Mouse (Mus musculus): Measurements from ENCODE around the gene Fbxl13. TPM values are rescaled to one million over a fixed set of nuclear protein-coding genes. Genes with fewer than 3 reads are reported as not detected.
A peak's percentile ranks its signal among the peaks of the same experiment; 100 is the strongest.

Gene Fbxl13
- total RNA-seq, 2 experiments from 2014 or later: 0.33 to 0.36 TPM

DNA sequence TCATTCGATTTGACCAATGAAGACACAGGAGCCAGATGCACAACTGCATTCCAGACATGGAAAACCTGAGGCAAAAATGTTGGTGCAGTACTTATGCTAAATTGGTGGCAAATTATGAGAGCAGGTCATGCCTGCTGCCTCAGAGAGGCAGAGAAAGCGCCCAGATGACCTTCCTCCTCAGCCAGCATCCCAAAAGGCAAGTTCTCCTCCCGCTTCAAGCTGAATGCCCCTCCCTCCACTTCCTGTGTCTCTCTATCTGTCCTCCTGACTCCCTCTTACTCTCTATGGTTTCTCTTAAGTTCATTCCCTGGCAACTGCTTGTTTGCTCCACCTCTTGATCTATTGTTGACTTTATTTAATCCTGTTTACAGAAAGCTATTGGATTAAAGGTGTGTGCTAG, 150.7 kb downstream of the Fbxl13 start:
- DNase-seq (ENCODE audit: low spot score in 2 of 2): no peak
- intact Hi-C loops (cut with DNase I): no loop called here

DNA sequence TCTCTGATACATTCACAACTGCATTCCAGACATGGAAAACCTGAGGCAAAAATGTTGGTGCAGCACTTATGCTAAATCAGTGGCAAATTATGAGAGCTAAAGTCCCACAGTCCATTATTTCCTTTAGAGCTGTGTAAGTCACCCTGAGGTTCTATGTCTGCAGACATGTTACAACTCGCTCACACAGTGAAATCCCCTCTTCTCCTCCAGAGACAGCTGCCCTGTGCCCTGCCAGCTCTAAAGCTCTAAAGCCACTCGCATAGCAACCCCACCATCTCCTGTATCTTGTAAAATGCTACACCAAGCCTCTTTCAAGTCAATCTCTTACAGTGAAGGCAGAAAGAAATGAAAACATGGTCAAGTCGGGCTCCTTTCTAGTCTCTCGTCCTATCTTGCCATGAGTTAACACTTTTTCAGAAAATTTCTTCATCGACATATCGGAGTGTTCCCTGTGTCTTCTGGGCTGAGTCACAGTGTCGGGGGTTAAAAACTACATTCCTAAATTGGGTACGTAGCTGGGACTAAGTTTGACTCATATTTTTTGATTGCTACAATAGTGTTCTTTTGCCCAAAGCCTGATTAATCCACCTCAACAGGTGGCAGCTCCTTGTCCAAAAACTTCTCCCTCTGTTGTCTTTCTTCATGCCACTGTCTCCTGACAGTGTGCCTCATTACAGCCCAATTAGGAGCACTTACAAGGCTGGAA, 152.0 kb downstream of the Fbxl13 start:
- no peak for DNase-seq (ENCODE audit: low spot score in 2 of 2)
- intact Hi-C loops (cut with DNase I): no loop called here

DNA sequence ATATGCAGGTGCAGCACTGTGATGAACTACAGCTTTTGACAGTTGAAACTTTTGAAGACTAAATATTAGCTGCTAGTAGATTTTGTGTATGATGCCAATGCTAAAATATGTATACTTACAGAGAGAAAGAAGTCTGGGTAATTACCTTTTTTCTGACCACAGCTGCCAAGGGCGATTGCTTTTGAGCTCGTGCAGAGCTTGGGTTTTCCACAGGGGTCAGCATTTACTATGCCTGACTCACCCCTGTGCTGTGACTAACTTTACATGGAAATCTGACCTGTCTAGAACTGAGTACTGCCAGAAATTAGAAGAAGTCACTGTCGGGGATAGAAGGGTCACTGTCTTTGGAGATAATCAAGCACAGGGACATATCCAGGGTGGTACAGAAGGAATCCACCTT, 153.2 kb downstream of the Fbxl13 start:
- DNase-seq (ENCODE audit: low spot score in 2 of 2): no peak
- intact Hi-C loops (cut with DNase I): no loop called here

DNA sequence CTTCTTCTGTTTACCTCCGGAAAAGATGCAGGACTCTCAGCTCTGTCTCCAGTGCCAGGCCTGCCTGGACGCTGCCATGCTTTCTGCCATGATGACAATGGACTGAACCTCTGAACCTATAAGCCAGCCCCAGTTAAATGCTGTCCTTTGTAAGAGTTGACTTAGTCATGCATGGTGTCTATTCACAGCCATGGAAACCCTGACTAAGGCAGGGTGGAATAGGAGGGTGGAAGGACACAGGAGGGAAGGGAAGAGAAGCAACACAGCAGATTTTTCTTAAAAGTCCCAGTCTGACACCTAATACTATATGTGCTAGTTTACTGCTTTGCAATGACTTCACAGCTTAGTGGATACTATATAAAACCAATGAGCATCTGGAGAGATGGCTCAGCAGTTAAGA, 154.0 kb downstream of the Fbxl13 start:
- DNase-seq (ENCODE audit: low spot score in 2 of 2): no peak
- intact Hi-C loops (cut with DNase I): no loop called here

DNA sequence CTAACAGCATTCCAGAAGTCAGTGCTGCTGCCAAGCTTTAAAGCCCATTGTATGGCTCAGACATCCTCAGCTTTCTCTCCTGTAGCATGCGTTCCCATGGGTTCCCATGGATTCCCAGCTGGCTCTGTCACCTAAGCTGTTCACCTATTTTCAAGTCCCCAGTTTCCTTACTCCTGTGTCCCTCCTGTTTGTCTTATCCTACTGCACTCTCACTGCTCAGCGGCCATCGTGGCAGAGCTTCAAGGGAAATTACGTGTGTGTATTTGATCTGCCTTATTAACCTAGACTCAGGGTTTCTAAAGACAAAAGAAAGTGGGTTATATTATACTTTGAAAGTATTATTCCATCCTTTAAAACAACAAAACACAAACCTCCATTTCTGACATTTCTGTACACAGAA, 156.3 kb downstream of the Fbxl13 start:
- intact Hi-C loops (cut with DNase I): no loop called here
- no peak for DNase-seq (ENCODE audit: low spot score in 2 of 2)

DNA sequence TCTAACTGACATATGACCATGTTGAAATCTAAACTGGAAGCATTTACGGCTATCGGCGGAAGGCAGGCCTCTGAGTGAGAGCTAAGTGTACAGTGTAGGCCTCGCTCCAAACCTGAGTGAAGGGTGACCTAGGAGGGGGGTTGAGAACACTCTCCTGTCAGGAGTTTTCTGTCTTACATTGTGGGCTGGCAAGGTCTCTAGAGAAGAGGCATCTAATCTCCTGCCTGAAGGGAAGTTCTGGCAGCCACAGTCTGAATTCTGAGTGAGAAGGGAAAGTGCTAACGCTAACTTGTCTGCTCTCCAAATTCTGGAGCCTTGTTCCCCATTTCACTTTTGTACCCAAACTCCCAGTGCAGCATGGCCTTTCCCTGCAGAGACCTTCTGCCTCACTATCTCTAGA, 156.9 kb downstream of the Fbxl13 start:
- intact Hi-C loops (cut with DNase I): no loop called here
- peak in 1 of 2 experiments; percentile 27 for DNase-seq (ENCODE audit: low spot score in 2 of 2)

DNA sequence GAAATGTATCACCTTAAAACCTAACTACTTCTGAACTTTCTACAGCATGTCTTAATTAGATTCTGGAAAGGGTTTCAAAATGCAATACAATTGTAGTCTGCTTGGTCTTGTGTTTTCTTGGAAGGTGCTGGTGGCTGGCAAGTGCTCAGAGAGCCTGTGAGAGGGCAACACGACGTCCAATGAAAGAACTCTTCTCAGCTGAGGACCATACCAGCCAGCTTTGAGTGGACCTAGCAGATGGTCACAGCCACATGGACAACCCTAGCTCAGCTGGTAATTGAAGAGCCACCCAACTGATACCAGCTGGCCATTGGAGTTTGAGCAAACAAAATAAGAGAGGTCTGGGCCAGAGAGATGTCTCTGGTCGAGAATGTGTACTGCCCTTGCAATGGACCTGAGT, 157.7 kb downstream of the Fbxl13 start:
- intact Hi-C loops (cut with DNase I): no loop called here
- DNase-seq (ENCODE audit: low spot score in 2 of 2): no peak

DNA sequence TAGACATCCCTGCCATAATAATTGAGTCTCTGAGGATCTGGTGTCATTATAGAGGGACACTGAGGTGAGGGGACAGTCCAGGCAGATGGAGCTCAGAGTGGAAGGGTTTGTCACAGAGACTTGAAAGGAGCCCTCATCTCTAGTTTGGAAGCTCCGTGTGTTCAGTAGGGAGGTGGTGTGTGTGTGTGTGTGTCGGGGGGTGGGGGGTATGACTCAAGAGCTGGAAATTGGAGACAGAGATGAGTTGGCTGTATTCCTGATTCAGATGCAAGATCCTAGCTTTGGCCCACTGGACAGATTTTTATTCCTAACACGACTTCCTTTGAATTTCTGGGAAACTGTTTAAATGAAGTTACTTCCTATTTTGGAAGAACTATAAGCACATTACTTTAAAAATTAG, 158.1 kb downstream of the Fbxl13 start:
- intact Hi-C loops (cut with DNase I): no loop called here
- DNase-seq (ENCODE audit: low spot score in 2 of 2): no peak

DNA sequence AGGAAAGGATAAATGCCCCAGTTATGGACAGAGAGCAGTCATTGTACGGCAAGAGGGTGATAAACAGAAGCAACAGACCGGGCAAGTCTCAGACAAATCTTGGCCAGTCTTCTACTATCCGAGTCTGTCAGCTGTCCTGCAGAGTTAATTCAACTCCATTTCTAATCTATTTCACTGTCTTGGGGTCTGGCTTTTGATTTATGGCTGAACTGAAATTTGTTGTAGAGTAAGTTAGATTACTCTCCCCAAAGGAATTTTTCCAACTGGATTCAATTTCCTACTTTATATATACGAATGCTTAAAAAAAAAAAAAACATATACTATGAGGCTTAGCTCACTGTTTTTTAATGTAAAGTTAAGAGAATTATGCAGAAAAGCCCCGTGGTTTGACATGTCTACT, 158.6 kb downstream of the Fbxl13 start:
- DNase-seq (ENCODE audit: low spot score in 2 of 2): no peak
- intact Hi-C loops (cut with DNase I): no loop called here

DNA sequence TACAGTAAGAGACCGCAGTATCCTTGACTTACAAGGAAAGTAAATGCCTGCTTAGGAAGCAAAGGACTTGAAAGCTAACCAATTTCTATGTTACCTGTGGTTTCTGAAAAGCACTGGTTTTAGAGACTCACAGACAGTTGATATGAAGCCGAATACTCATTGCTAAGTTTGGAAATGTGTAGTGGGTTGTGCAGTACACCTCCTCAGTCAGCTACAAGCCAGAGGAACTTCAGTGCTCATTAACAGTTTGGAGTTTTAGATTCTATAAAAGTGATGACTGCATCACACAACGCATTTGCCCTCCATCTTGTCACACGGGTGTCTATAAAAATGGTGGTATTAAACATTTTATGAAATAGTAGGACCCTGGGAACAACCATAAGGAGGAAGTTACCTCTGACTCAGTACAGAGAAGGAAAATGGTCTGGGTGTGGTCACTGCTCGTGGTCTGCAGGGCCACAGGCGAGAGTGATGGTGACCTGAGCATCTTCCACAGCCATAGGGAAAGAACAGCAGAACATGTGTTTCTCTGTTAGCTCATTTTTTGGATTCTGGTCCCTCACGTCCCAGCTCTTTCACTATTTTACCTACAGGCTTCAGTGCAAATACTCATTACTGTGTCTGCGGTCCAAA, 160.1 kb downstream of the Fbxl13 start:
- intact Hi-C loops (cut with DNase I): no loop called here
- no peak for DNase-seq (ENCODE audit: low spot score in 2 of 2)

DNA sequence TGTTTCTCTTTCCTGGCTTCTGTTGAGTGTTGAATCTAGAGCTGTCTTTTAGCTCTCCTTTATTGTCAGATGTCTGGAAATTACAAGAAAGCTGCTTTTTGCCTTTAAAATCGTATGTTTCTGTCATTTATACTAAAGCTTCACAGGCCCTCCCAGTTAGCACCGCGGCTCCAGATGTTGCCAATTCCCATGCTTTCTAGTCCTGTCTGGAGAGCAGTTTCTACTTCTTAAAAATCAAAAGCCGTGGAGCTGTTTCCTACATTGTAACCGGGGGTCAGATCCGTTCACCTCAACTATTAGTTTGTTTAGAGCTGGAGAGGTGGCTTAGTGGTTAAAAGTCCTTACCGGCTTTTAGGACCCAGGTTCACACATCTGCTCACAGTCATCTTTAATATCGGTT, 162.2 kb downstream of the Fbxl13 start:
- intact Hi-C loops (cut with DNase I): no loop called here
- DNase-seq (ENCODE audit: low spot score in 2 of 2): no peak

DNA sequence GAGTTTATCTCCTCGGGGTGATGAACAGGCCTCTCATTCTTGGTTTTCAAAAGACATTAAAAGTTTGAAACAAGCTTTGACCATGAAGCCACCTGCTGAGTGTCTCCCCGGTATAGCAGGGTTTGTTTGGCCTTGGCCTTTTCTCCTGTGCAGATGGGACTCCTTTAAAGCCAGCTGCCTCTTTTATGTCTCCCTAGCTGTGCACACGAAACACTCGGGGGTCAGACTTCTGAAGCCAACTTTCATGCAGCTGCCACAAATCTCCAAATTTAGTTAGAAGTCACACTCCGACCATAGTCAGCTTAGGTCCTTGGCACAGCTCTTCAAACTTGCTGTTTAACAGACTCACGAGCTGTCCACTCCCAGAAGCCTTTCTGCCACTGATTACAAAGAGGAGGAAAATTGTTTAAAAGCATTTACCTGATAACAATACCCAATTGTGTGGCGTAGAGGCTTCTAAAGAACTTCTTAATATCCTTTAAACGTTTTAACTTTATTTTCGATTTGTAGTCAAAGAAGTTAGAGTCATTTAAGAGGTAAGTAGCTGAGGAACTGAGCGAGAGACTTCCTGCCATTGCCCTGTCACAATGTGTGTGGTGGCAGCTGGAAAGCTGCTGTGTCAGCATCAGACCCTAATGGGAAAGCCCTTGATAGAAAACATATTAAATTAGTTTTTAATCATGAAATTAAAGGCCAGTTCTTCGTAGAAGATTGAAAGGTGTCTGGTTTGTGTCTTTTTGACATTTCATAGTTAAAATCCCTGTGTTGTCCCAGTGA, 162.8 kb downstream of the Fbxl13 start:
- intact Hi-C loops (cut with DNase I): no loop called here
- no peak for DNase-seq (ENCODE audit: low spot score in 2 of 2)

DNA sequence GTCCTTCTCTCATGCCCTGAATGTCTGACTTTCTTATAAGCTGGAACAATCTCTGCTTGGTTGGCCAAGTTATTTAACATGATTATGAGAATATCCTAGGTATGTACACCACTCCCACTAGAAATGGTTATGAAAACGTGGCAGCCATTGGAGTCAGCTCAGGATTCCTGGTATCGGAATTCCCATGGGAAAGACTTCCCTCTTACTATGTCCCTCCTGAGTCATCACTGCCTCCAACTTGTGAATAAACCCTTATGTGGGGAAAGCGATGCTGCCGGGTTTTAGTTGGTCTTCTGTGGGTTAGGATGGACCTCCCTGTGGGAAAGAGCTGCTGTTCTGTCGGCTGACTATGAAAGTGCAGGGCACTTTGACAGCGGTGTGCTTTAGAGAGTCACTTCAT, 163.9 kb downstream of the Fbxl13 start:
- no peak for DNase-seq (ENCODE audit: low spot score in 2 of 2)
- intact Hi-C loops (cut with DNase I): no loop called here

DNA sequence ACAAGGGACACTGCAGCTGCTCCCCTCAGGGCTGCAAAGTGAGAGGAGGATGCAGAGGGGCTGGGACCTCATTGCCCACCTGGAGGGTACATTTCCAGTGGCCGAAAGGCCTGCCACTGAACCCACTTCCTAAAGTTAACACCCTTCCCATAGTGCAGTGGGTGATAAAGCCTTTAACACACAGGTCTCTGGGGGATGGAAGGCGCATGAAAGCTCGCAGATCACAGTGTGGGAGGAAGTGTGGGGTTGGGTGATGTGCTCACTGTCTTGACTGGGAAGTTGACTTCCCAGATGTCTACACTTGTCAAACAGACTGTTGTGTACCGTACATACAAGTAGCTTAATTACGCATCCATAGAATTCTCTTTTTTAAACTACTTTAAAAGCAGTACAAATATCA, 165.7 kb downstream of the Fbxl13 start:
- intact Hi-C loops (cut with DNase I): no loop called here
- DNase-seq (ENCODE audit: low spot score in 2 of 2): no peak

DNA sequence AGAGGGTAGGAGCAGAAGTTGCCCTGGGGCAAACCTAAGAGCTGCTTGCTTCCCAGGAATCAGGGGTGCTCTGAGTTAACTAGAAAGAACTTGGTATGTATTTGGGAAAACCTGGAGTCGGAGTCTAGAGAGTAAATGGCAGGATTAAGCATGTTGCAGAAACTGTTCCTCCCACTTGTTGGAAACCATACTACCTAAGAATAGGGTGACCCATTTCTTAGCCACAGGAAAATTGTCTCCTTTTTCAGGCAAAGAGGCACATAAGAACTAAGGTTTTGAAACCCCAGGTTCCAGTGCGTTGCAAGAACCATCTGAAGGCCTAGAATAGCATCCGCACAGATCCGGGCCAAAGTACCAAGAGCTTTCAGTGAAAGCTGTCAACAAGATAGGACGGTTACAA, 167.0 kb downstream of the Fbxl13 start:
- intact Hi-C loops (cut with DNase I): no loop called here
- peak in 1 of 2 experiments; percentile 35 for DNase-seq (ENCODE audit: low spot score in 2 of 2)

DNA sequence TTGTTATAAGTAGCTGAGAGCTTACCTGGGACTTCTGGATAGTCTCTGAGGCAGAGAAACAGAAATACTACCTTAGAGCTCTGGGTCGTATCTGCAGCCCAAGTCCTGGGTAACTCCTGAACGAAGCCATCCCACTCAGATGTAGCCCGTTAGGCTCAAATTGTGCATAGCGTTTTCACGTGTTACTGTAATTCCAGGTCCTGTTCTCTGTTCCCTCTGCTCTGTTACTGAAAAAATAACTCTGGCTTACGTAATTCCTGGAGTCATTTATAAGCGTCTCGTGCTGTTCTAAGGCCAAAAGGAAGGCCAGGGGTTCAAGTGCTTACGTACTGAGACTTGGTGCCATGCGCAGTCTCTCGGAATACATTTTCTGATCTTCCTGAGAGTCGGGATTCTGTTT, 177.3 kb downstream of the Fbxl13 start:
- DNase-seq (ENCODE audit: low spot score in 2 of 2): no peak
- intact Hi-C loops (cut with DNase I): no loop called here

DNA sequence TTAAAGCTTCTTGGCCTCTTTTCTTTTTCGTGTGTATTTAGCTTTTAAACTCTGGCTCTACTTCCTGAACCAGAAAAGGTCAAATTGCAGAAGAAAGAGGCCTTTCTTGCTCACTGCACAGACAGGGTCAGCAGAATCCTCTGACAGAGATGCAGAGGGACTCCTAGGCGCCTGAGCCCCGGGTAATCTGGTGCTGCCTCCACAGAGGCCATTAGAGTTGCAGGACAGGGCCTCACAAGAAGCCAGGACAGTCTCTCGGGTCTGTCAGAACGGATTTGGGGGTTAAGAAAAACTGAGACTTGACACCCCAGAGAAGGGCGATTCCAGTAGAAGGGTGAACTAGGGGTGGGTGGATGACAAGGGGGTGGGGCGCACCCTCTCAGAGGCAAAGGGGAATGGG, 178.0 kb downstream of the Fbxl13 start:
- intact Hi-C loops (cut with DNase I): no loop called here
- no peak for DNase-seq (ENCODE audit: low spot score in 2 of 2)

DNA sequence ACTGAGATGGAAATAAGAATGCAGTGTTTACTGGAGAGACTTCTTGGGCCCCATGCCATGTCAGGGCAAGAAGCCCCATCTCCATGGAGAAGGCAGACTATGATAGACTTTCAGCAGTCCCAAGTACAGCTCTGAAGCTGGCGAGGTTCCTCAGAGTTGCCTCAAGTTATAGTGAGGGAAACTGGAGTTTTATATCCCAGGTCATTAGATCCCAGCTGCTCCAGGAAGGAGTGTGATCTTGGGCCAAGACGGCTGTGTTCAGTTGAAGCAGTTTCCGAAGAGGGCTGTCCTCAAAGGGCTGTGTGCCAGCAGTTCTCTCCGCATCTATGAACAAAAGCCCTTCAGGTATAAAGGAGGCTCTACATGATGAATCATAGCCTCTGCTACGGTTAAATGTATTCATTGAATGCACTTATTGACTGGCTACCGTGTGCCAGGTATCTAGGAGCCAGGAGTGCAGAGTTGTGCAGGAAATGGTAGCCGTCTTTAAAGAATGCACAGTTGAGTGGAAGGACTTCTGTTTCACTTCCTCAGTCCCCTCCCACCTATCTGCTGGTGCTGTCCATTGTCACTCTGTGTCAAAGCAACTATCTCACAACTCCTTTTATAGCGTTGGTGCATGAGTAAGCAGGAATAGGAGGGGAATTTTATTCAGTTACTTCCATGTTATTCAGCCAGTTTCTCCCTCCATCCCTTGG, 204.5 kb downstream of the Fbxl13 start:
- peak in 1 of 2 experiments; percentile 6 for DNase-seq (ENCODE audit: low spot score in 2 of 2)
- intact Hi-C loops (cut with DNase I): no loop called here

DNA sequence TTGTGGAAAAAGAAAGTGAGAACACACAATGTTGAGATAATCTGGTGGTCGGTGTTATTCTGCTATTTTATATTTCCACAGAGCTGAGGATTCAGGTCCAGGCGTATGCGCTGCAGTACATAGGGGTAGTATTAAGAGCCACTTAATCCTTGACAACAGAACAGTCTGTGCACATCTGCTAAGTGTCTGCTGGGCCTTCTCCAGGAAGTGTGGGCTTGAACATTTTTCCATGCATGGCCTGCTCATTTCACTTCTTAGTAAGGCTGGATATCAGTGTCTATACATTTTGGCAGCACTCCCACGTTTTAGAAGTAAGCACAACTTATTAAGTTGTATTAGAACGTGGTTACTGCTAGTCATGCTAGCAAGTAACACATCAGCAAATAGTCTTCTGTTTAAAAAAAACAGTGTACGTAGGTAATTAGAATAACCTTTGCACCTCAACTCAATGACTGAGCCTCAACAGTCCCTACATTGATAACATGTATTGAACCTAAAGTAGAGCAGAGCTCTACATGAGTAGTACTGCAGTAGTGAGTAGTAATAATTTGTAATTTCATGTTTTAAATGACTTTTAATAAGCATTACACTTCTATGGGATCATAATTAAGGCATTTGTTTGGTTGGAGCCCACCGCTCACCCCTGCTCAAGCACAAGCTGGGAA, 205.9 kb downstream of the Fbxl13 start:
- no peak for DNase-seq (ENCODE audit: low spot score in 2 of 2)
- intact Hi-C loops (cut with DNase I): loop anchor here (10.0 kb wide), 1 partner anchor 295 kb away; the partner anchor contains the start of gene Pmpcb

DNA sequence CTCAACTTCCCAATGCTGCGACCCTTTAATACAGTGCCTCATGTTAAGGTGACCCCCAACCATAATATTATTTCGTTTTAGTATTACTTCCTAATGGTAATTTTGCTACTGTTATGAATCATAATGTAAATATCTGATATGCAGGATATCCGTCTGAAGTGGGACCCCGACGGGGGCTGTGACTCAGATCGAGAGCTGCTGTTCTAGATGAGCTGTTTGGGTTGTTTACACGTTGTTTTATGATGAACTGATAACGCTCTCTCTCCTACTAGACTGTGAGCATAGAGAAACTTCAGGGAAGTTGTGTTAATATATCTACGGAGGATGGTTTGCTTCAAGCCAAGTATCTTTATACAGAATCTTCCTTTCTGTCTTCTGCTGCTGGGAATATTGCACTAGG, 207.0 kb downstream of the Fbxl13 start:
- intact Hi-C loops (cut with DNase I): loop anchor here (10.0 kb wide), 1 partner anchor 296 kb away; the partner anchor contains the start of gene Pmpcb
- no peak for DNase-seq (ENCODE audit: low spot score in 2 of 2)

Data from left cerebral cortex, postnatal 14 days (tissue).